Mouse (Mus musculus): ENCODE results near the gene Orc3. TPM values are rescaled to one million over a fixed set of nuclear protein-coding genes. Genes with fewer than 3 reads are reported as not detected.
A peak's percentile ranks its signal among the peaks of the same experiment; 100 is the strongest.

The Orc3 gene
- polyA plus RNA-seq, 1 experiment from 2014 or later, result 98.4 TPM

- Histone ChIP-seq H3K4me3 (no peak overlapping the region), H3K27me3 (no peaks in the 10 kb centered on the region), H3K9me3 (no peaks in the 10 kb centered on the region), H3K9ac (no peak overlapping the region), H3K27ac (no peak overlapping the region), H3K4me1 (no peaks in the 10 kb centered on the region), H3K36me3 (peaks cover 64% of the 10 kb centered on the region), H3K4me2 (replicated peaks) (no peak overlapping the region)
- 90% methylated on average over 1 of the region's 1 CpGs for WGBS
- ATAC-seq (ENCODE audit: low FRiP score, low read depth), result no peak
Measured at GRCm38 (mm10) chr4:34629956-34630355, 15.2 kb upstream of the Orc3 start.

- H3K9me3 ChIP-seq, result no peaks in the 10 kb centered on the region
- no peak overlapping the region for H3K9ac ChIP-seq
- no peak for ATAC-seq (ENCODE audit: low FRiP score, low read depth)
- 80% methylated on average over 6 of the region's 6 CpGs for WGBS
- no peaks in the 10 kb centered on the region for H3K27me3 ChIP-seq
- H3K27ac ChIP-seq, result no peak overlapping the region
- H3K4me3 ChIP-seq, result no peak overlapping the region
- H3K4me1 ChIP-seq, result no peaks in the 10 kb centered on the region
- no peak overlapping the region for H3K4me2 ChIP-seq (replicated peaks)
- H3K36me3 ChIP-seq, result peaks cover 64% of the 10 kb centered on the region
Measured at GRCm38 (mm10) chr4:34626401-34626800, 11.7 kb upstream of the Orc3 start.

GRCm38 (mm10) chr4:34625556-34625955 is 10.8 kb upstream of the Orc3 start:
- Histone ChIP-seq H3K27me3 (no peaks in the 10 kb centered on the region), H3K4me2 (replicated peaks) (no peak overlapping the region), H3K9me3 (no peaks in the 10 kb centered on the region), H3K9ac (no peak overlapping the region), H3K4me1 (no peaks in the 10 kb centered on the region), H3K4me3 (no peak overlapping the region), H3K27ac (no peak overlapping the region), H3K36me3 (peaks cover 57% of the 10 kb centered on the region)
- no peak for ATAC-seq (ENCODE audit: low FRiP score, low read depth)
- 87% methylated on average over 4 of the region's 4 CpGs for WGBS

- H3K27me3 ChIP-seq, result no peaks in the 10 kb centered on the region
- no peak for ATAC-seq (ENCODE audit: low FRiP score, low read depth)
- H3K9me3 ChIP-seq, result no peaks in the 10 kb centered on the region
- peaks cover 21% of the 10 kb centered on the region for H3K4me1 ChIP-seq
- H3K4me2 ChIP-seq (replicated peaks), result peak overlapping the region; percentile 92
- H3K36me3 ChIP-seq, result peaks cover 6% of the 10 kb centered on the region
- peak overlapping the region; percentile 86; the same call in 1 of the 2 replicates for H3K9ac ChIP-seq
- 74% methylated on average over 8 of the region's 8 CpGs for WGBS
- no peak overlapping the region for H3K27ac ChIP-seq
- H3K4me3 ChIP-seq, result peak overlapping the region; percentile 85
Measured at GRCm38 (mm10) chr4:34616146-34616545, 1.4 kb upstream of the Orc3 start.

GRCm38 (mm10) chr4:34615303-34615702 is 559 bp upstream of the Orc3 start:
- Histone ChIP-seq H3K36me3 (peaks cover 6% of the 10 kb centered on the region), H3K4me1 (peaks cover 21% of the 10 kb centered on the region), H3K4me2 (replicated peaks) (peak overlapping the region; percentile 92), H3K27me3 (no peaks in the 10 kb centered on the region), H3K9ac (peak overlapping the region; percentile 86), H3K27ac (no peak overlapping the region), H3K9me3 (no peaks in the 10 kb centered on the region), H3K4me3 (peak overlapping the region; percentile 85)
- peak; percentile 6; the same call in 1 of the 2 replicates for ATAC-seq (ENCODE audit: low FRiP score, low read depth)
- WGBS, result 2% methylated on average over 13 of the region's 13 CpGs

- H3K4me3 ChIP-seq, result peak overlapping the region; percentile 85
- peak overlapping the region; percentile 92 for H3K4me2 ChIP-seq (replicated peaks)
- H3K27me3 ChIP-seq, result no peaks in the 10 kb centered on the region
- no peaks in the 10 kb centered on the region for H3K9me3 ChIP-seq
- peaks cover 21% of the 10 kb centered on the region for H3K4me1 ChIP-seq
- ATAC-seq (ENCODE audit: low FRiP score, low read depth), result no peak
- 0 out of 2 replicates have a peak overlapping the region, but pooled peaks have one; percentile 33 for H3K27ac ChIP-seq
- peak overlapping the region; percentile 86 for H3K9ac ChIP-seq
- 45% methylated on average over 6 of the region's 6 CpGs for WGBS
- H3K36me3 ChIP-seq, result peaks cover 9% of the 10 kb centered on the region
Measured at GRCm38 (mm10) chr4:34613571-34614145, 1.1 kb downstream of the Orc3 start.

GRCm38 (mm10) chr4:34606658-34607057 is 8.1 kb downstream of the Orc3 start:
- 97% methylated on average over 10 of the region's 10 CpGs for WGBS
- H3K9me3 ChIP-seq, result no peaks in the 10 kb centered on the region
- no peak overlapping the region for H3K4me3 ChIP-seq
- no peak overlapping the region for H3K27ac ChIP-seq
- H3K9ac ChIP-seq, result no peak overlapping the region
- peaks cover 50% of the 10 kb centered on the region for H3K36me3 ChIP-seq
- H3K4me1 ChIP-seq, result no peaks in the 10 kb centered on the region
- no peaks in the 10 kb centered on the region for H3K27me3 ChIP-seq
- no peak overlapping the region for H3K4me2 ChIP-seq (replicated peaks)
- ATAC-seq (ENCODE audit: low FRiP score, low read depth), result no peak

GRCm38 (mm10) chr4:34603123-34603522 is 11.6 kb downstream of the Orc3 start:
- 96% methylated on average over 6 of the region's 6 CpGs for WGBS
- Histone ChIP-seq H3K27ac (no peak overlapping the region), H3K4me1 (no peaks in the 10 kb centered on the region), H3K36me3 (peaks cover 65% of the 10 kb centered on the region), H3K9me3 (no peaks in the 10 kb centered on the region), H3K27me3 (no peaks in the 10 kb centered on the region), H3K4me3 (no peak overlapping the region), H3K4me2 (replicated peaks) (no peak overlapping the region), H3K9ac (no peak overlapping the region)
- no peak for ATAC-seq (ENCODE audit: low FRiP score, low read depth)

GRCm38 (mm10) chr4:34584871-34585607 is 29.7 kb downstream of the Orc3 start:
- Histone ChIP-seq H3K27ac (no peak overlapping the region), H3K9me3 (no peaks in the 10 kb centered on the region), H3K4me3 (no peak overlapping the region), H3K4me2 (replicated peaks) (no peak overlapping the region), H3K9ac (no peak overlapping the region), H3K36me3 (peaks cover 61% of the 10 kb centered on the region), H3K27me3 (no peaks in the 10 kb centered on the region), H3K4me1 (no peaks in the 10 kb centered on the region)
- WGBS, result 77% methylated on average over 7 of the region's 7 CpGs
- no peak for ATAC-seq (ENCODE audit: low FRiP score, low read depth)

- Histone ChIP-seq H3K4me3 (no peak overlapping the region), H3K36me3 (peaks cover 70% of the 10 kb centered on the region), H3K27me3 (no peaks in the 10 kb centered on the region), H3K4me1 (no peaks in the 10 kb centered on the region), H3K9ac (no peak overlapping the region), H3K4me2 (replicated peaks) (no peak overlapping the region), H3K9me3 (no peaks in the 10 kb centered on the region), H3K27ac (no peak overlapping the region)
- WGBS, result 91% methylated on average over 3 of the region's 3 CpGs
- no peak for ATAC-seq (ENCODE audit: low FRiP score, low read depth)
Measured at GRCm38 (mm10) chr4:34583427-34583826, 31.3 kb downstream of the Orc3 start.

GRCm38 (mm10) chr4:34582476-34582875 is 32.3 kb downstream of the Orc3 start:
- Histone ChIP-seq H3K36me3 (peaks cover 76% of the 10 kb centered on the region), H3K9me3 (no peaks in the 10 kb centered on the region)
- 77% methylated on average over 5 of the region's 5 CpGs for WGBS

GRCm38 (mm10) chr4:34581990-34582389 is 32.8 kb downstream of the Orc3 start:
- no peak overlapping the region for H3K4me2 ChIP-seq (replicated peaks)
- H3K27ac ChIP-seq, result no peak overlapping the region
- WGBS, result 79% methylated on average over 7 of the region's 7 CpGs
- H3K36me3 ChIP-seq, result peaks cover 76% of the 10 kb centered on the region
- no peaks in the 10 kb centered on the region for H3K27me3 ChIP-seq
- no peak overlapping the region for H3K4me3 ChIP-seq
- no peaks in the 10 kb centered on the region for H3K4me1 ChIP-seq
- H3K9ac ChIP-seq, result no peak overlapping the region
- ATAC-seq (ENCODE audit: low FRiP score, low read depth), result no peak
- no peaks in the 10 kb centered on the region for H3K9me3 ChIP-seq

More at GRCm38 (mm10) chr4:34582476-34582875, 32.3 kb downstream of the Orc3 start:
- Histone ChIP-seq H3K4me1 (no peaks in the 10 kb centered on the region), H3K27me3 (no peaks in the 10 kb centered on the region), H3K4me2 (replicated peaks) (no peak overlapping the region), H3K27ac (no peak overlapping the region), H3K4me3 (no peak overlapping the region), H3K9ac (no peak overlapping the region)
- ATAC-seq (ENCODE audit: low FRiP score, low read depth), result no peak
